ENCODE assay signal across 8 mouse cellular contexts in genomic region chr11:51619409-51620060, GRCm38 (mm10). TPM values are rescaled to one million over a fixed set of nuclear protein-coding genes. Genes with fewer than 3 reads are reported as not detected.
DNase-seq lines count a peak whose midpoint lies in the region; ATAC-seq and TF ChIP-seq lines count a peak whose summit lies in the region.

TSS of gene Nhp2 (plus strand) at chr11:51619735.

- peak within 1 kb of the TSS; percentile 90 for H3K4me2 ChIP-seq in heart, embryonic 11.5 days
- H3K4me2 ChIP-seq in kidney, embryonic 16.5 days (replicated peaks; ENCODE audit: low read depth, low read length), result peak within 1 kb of the TSS; percentile 78
- H3K4me2 ChIP-seq in myocyte (ENCODE audit: low read depth), result peak within 1 kb of the TSS; percentile 98

- H3K36me3 ChIP-seq in C2C12 (ENCODE audit: control insufficient read depth, insufficient read depth) (peaks cover 35% of the 10 kb centered on the region), myocyte (ENCODE audit: control insufficient read depth, insufficient read depth) (peaks cover 18% of the 10 kb centered on the region)
- H3K36me3 ChIP-seq in erythroblast, embryonic 14.5 days (ENCODE audit: control insufficient read depth), result peaks cover 35% of the 10 kb centered on the region
- H3K36me3 ChIP-seq in heart, embryonic 11.5 days (ENCODE audit: control insufficient read depth, insufficient read depth, low read length), result peaks cover 24% of the 10 kb centered on the region
- peaks cover 27% of the 10 kb centered on the region for H3K36me3 ChIP-seq in kidney, embryonic 16.5 days (ENCODE audit: insufficient read depth, low read length)
- peaks cover 3% of the 10 kb centered on the region; the same call in 1 of the 2 replicates for H3K36me3 ChIP-seq in liver, adult 2 months (ENCODE audit: control insufficient read depth, insufficient read depth, low read length)
- H3K36me3 ChIP-seq in splenic B cell, adult 2 months (ENCODE audit: control insufficient read depth, insufficient read depth, low read length, poor library complexity, severe bottlenecking), result peaks cover 7% of the 10 kb centered on the region

- H3K4me1 ChIP-seq in erythroblast, embryonic 14.5 days (ENCODE audit: control insufficient read depth), result peaks cover 56% of the 10 kb centered on the region
- peaks cover 15% of the 10 kb centered on the region; the same call in 1 of the 2 replicates for H3K4me1 ChIP-seq in heart, embryonic 11.5 days (ENCODE audit: control insufficient read depth, insufficient read depth, low read length)
- H3K4me1 ChIP-seq in kidney, embryonic 16.5 days (ENCODE audit: insufficient read depth, low read length), result peaks cover 25% of the 10 kb centered on the region
- H3K4me1 ChIP-seq in liver, adult 2 months (ENCODE audit: control insufficient read depth, insufficient read depth, low read length), result peaks cover 9% of the 10 kb centered on the region

- TF ChIP-seq CTCF in C2C12 (IDR thresholded peaks at IDR 0.05; ENCODE audit: control insufficient read depth, insufficient read depth, insufficient read length), result no peak
- TF ChIP-seq CTCF in brain, embryonic 14.5 days (IDR thresholded peaks at IDR 0.05; ENCODE audit: borderline replicate concordance, extremely low read depth, insufficient read depth, insufficient read length), result no peak
- TF ChIP-seq CTCF in liver, adult 2 months (IDR thresholded peaks at IDR 0.05; ENCODE audit: low read depth, low read length), result no peak

- ATAC-seq in heart, embryonic 11.5 days (replicated peaks; ENCODE audit: insufficient number of reproducible peaks, low FRiP score, low TSS enrichment), result peak; percentile 87
- peak; percentile 92 for ATAC-seq in kidney, embryonic 16.5 days (ENCODE audit: low FRiP score, low TSS enrichment)

- peak; percentile 99 for DNase-seq in brain, embryonic 14.5 days (ENCODE audit: low read depth)
- DNase-seq in liver, adult 2 months (ENCODE audit: extremely low read depth, low read depth, low spot score), result peak; percentile 98
- peak; percentile 93 for DNase-seq in splenic B cell, adult 2 months (ENCODE audit: low read depth, low spot score)

- peak within 1 kb of the TSS; percentile 100 for H3ac ChIP-seq in C2C12 (ENCODE audit: control insufficient read depth, insufficient read length, low read depth)
- H3ac ChIP-seq in myocyte (ENCODE audit: control insufficient read depth, insufficient read length), result peak within 1 kb of the TSS; percentile 45

- WGBS in heart, embryonic 11.5 days (ENCODE audit: insufficient replicate concordance), result under 1% methylated on average over 51 of the region's 51 CpGs
- WGBS in kidney, embryonic 16.5 days, result under 1% methylated on average over 50 of the region's 51 CpGs
- under 1% methylated on average over 51 of the region's 51 CpGs for WGBS in liver, adult 2 months

- peaks cover 46% of the 10 kb centered on the region for H3K79me2 ChIP-seq in C2C12 (ENCODE audit: control insufficient read depth, insufficient read depth)
- H3K79me2 ChIP-seq in liver, adult 2 months (ENCODE audit: control insufficient read depth, insufficient read depth, low read length), result peaks cover 10% of the 10 kb centered on the region; the same call in 1 of the 2 replicates
- H3K79me2 ChIP-seq in myocyte (ENCODE audit: control insufficient read depth, insufficient read depth), result peaks cover 21% of the 10 kb centered on the region

- H3K27me3 ChIP-seq in C2C12 (ENCODE audit: control insufficient read depth, insufficient read depth, insufficient read length) (no peaks in the 10 kb centered on the region), myocyte (ENCODE audit: control insufficient read depth, insufficient read depth, insufficient read length) (no peaks in the 10 kb centered on the region)
- H3K27me3 ChIP-seq in erythroblast, embryonic 14.5 days (ENCODE audit: control insufficient read depth), result no peaks in the 10 kb centered on the region
- no peaks in the 10 kb centered on the region for H3K27me3 ChIP-seq in heart, embryonic 11.5 days (ENCODE audit: control insufficient read depth, insufficient read depth, low read length)
- H3K27me3 ChIP-seq in kidney, embryonic 16.5 days (ENCODE audit: insufficient read depth, low read length), result no peaks in the 10 kb centered on the region
- no peaks in the 10 kb centered on the region for H3K27me3 ChIP-seq in liver, adult 2 months (ENCODE audit: control insufficient read depth, insufficient read depth, low read length)
- H3K27me3 ChIP-seq in splenic B cell, adult 2 months (ENCODE audit: control insufficient read depth, insufficient read depth, low read length, poor library complexity, severe bottlenecking), result no peaks in the 10 kb centered on the region

- H3K79me3 ChIP-seq in C2C12 (ENCODE audit: low read depth), result peaks cover 31% of the 10 kb centered on the region

- H3K9me3 ChIP-seq in erythroblast, embryonic 14.5 days (ENCODE audit: control insufficient read depth, low read length), result no peaks in the 10 kb centered on the region
- no peaks in the 10 kb centered on the region for H3K9me3 ChIP-seq in heart, embryonic 11.5 days (replicated peaks; ENCODE audit: control insufficient read depth, low read length)
- H3K9me3 ChIP-seq in kidney, embryonic 16.5 days (ENCODE audit: low read length), result no peaks in the 10 kb centered on the region

- peak within 1 kb of the TSS; percentile 57; the same call in 1 of the 2 replicates for H3K27ac ChIP-seq in heart, embryonic 11.5 days (ENCODE audit: low read depth, low read length)
- H3K27ac ChIP-seq in kidney, embryonic 16.5 days (ENCODE audit: low read length), result no peak within 1 kb of the TSS
- H3K27ac ChIP-seq in liver, adult 2 months (replicated peaks; ENCODE audit: insufficient read depth, low read depth, low read length), result peak within 1 kb of the TSS; percentile 69

- peak; percentile 27; the same call in 1 of the 2 replicates for TF ChIP-seq POLR2A in brain, embryonic 14.5 days (IDR thresholded peaks at IDR 0.05; ENCODE audit: borderline replicate concordance, extremely low read depth, insufficient read depth, insufficient read length, poor library complexity, severe bottlenecking)
- TF ChIP-seq POLR2A in liver, adult 2 months (IDR thresholded peaks at IDR 0.05; ENCODE audit: extremely low read depth, insufficient read depth, low read length), result no peak
- peak; percentile 62 for TF ChIP-seq POLR2A in myocyte (IDR thresholded peaks at IDR 0.05; ENCODE audit: insufficient read length, low read depth)

- peak within 1 kb of the TSS; percentile 83 for H3K9ac ChIP-seq in heart, embryonic 11.5 days (ENCODE audit: low read depth, low read length)
- H3K9ac ChIP-seq in kidney, embryonic 16.5 days (replicated peaks; ENCODE audit: low read length), result peak within 1 kb of the TSS; percentile 83
- H3K9ac ChIP-seq in liver, adult 2 months (ENCODE audit: low read depth, low read length), result peak within 1 kb of the TSS; percentile 82

- H3K4me3 ChIP-seq in C2C12 (ENCODE audit: insufficient read depth, poor library complexity, severe bottlenecking) (peak within 1 kb of the TSS; percentile 94), myocyte (peak within 1 kb of the TSS; percentile 62)
- H3K4me3 ChIP-seq in erythroblast, embryonic 14.5 days (replicated peaks), result peak within 1 kb of the TSS; percentile 83
- peak within 1 kb of the TSS; percentile 95 for H3K4me3 ChIP-seq in heart, embryonic 11.5 days (ENCODE audit: low read depth, low read length)
- peak within 1 kb of the TSS; percentile 96 for H3K4me3 ChIP-seq in kidney, embryonic 16.5 days (ENCODE audit: low read length)
- H3K4me3 ChIP-seq in liver, adult 2 months (ENCODE audit: insufficient read depth, low read depth, low read length), result peak within 1 kb of the TSS; percentile 98

TF ChIP-seq in C2C12, 6 proteins besides CTCF, POLR2A, EP300 and RAD21:
- TF ChIP-seq MAX (IDR thresholded peaks at IDR 0.05) (peak; percentile 98), USF1 (IDR thresholded peaks at IDR 0.05; ENCODE audit: low read depth) (no peak), MYOG (IDR thresholded peaks at IDR 0.05; ENCODE audit: control insufficient read depth, extremely low read depth, insufficient read length) (no peak)

TF ChIP-seq in myocyte, 11 proteins besides CTCF, POLR2A, EP300 and RAD21:
- peak; percentile 63 for TF ChIP-seq E2F4 (IDR thresholded peaks at IDR 0.05; ENCODE audit: insufficient read depth)
- no peak for TF ChIP-seq REST (IDR thresholded peaks at IDR 0.05; ENCODE audit: insufficient read depth, insufficient read length)
- peak; percentile 37 for TF ChIP-seq USF1 (IDR thresholded peaks at IDR 0.05; ENCODE audit: low read depth)
- no peak for TF ChIP-seq TCF3 (IDR thresholded peaks at IDR 0.05; ENCODE audit: insufficient read length, low read depth)
- TF ChIP-seq TCF12 (IDR thresholded peaks at IDR 0.05; ENCODE audit: insufficient read depth, poor library complexity, severe bottlenecking), result no peak
- TF ChIP-seq MYOD1 (IDR thresholded peaks at IDR 0.05; ENCODE audit: control insufficient read depth in 1 of 3, insufficient read length in 2 of 3, low read depth in 2 of 3), result no peak

RNA-seq across cellular contexts. Expression of gene Nhp2, which starts in this region (rescaled TPM):
- polyA plus RNA-seq in C2C12 (2012; fragmentation: generic; extraction: Trizol), result 378 TPM
- 69.2 and 78.5 TPM in 2 replicates for polyA plus RNA-seq in brain, embryonic 14.5 days (2012; rRNA removed)
- polyA plus RNA-seq in erythroblast, embryonic 14.5 days (2012), result 7.4 and 8.9 TPM in 2 replicates
- 114 and 131 TPM in 2 replicates for polyA plus RNA-seq in heart, embryonic 11.5 days (2014; fragmentation: Nextera tagmentation; extraction: Ambion mirVana)
- 156 and 158 TPM in 2 replicates for polyA plus RNA-seq in kidney, embryonic 16.5 days (2015; fragmentation: Nextera tagmentation; extraction: Ambion mirVana)
- 26.4 and 29.4 TPM in 2 replicates for total RNA-seq in liver, adult 2 months (2014; rRNA removed)
- 31.4 and 33.8 TPM in 2 replicates for polyA plus RNA-seq in liver, adult 2 months (2012; rRNA removed)
- polyA plus RNA-seq in myocyte (2012; fragmentation: generic; extraction: Trizol), result 137 TPM
